Mouse (Mus musculus): Measurements from ENCODE around the gene Fancd2. TPM values are rescaled to one million over a fixed set of nuclear protein-coding genes. Genes with fewer than 3 reads are reported as not detected.

Gene Fancd2
- polyA plus RNA-seq, 1 experiment, result 13.3 TPM

- Histone ChIP-seq H3K27ac (ENCODE audit: control insufficient read depth, insufficient read depth, low read length) (no peak overlapping the region), H3K36me3 (ENCODE audit: control insufficient read depth, insufficient read depth, low read length) (0 out of 2 replicates have a peak, but pooled peaks cover 3% of the 10 kb centered on the region), H3K27me3 (ENCODE audit: control insufficient read depth, insufficient read depth, low read length) (no peaks in the 10 kb centered on the region), H3K4me1 (replicated peaks; ENCODE audit: control insufficient read depth, insufficient read depth, low read length) (no peaks in the 10 kb centered on the region), H3K4me3 (ENCODE audit: control insufficient read depth, insufficient read depth, low read length) (no peak overlapping the region)
- DNase-seq, result no peak
- 97% methylated on average over 12 of the region's 12 CpGs for WGBS
- TF ChIP-seq POLR2A (IDR thresholded peaks at IDR 0.05; ENCODE audit: control insufficient read depth, extremely low read depth, insufficient read depth, low read length, poor library complexity) (no peak), CTCF (IDR thresholded peaks at IDR 0.05; ENCODE audit: borderline replicate concordance, control insufficient read depth, extremely low read depth, insufficient read depth, low read length, poor library complexity) (no peak)
Observed at GRCm38 (mm10) chr6:113543906-113544481, 12.5 kb downstream of the Fancd2 start.

GRCm38 (mm10) chr6:113559736-113560135 lies 28.3 kb downstream of the Fancd2 start:
- Histone ChIP-seq H3K36me3 (ENCODE audit: control insufficient read depth, insufficient read depth, low read length) (peaks cover 18% of the 10 kb centered on the region), H3K4me1 (replicated peaks; ENCODE audit: control insufficient read depth, insufficient read depth, low read length) (no peaks in the 10 kb centered on the region), H3K4me3 (ENCODE audit: control insufficient read depth, insufficient read depth, low read length) (no peak overlapping the region), H3K27ac (ENCODE audit: control insufficient read depth, insufficient read depth, low read length) (no peak overlapping the region), H3K27me3 (ENCODE audit: control insufficient read depth, insufficient read depth, low read length) (no peaks in the 10 kb centered on the region)
- 98% methylated on average over 6 of the region's 6 CpGs for WGBS
- no peak for TF ChIP-seq POLR2A (IDR thresholded peaks at IDR 0.05; ENCODE audit: control insufficient read depth, extremely low read depth, insufficient read depth, low read length, poor library complexity)
- no peak for TF ChIP-seq CTCF (IDR thresholded peaks at IDR 0.05; ENCODE audit: borderline replicate concordance, control insufficient read depth, extremely low read depth, insufficient read depth, low read length, poor library complexity)
- DNase-seq, result no peak

GRCm38 (mm10) chr6:113564557-113564956 lies 33.1 kb downstream of the Fancd2 start:
- WGBS, result 90% methylated on average over 1 of the region's 1 CpGs
- H3K27ac ChIP-seq (ENCODE audit: control insufficient read depth, insufficient read depth, low read length), result no peak overlapping the region
- no peaks in the 10 kb centered on the region for H3K27me3 ChIP-seq (ENCODE audit: control insufficient read depth, insufficient read depth, low read length)
- peaks cover 18% of the 10 kb centered on the region for H3K36me3 ChIP-seq (ENCODE audit: control insufficient read depth, insufficient read depth, low read length)
- no peak for TF ChIP-seq CTCF (IDR thresholded peaks at IDR 0.05; ENCODE audit: borderline replicate concordance, control insufficient read depth, extremely low read depth, insufficient read depth, low read length, poor library complexity)
- TF ChIP-seq POLR2A (IDR thresholded peaks at IDR 0.05; ENCODE audit: control insufficient read depth, extremely low read depth, insufficient read depth, low read length, poor library complexity), result no peak
- H3K4me3 ChIP-seq (ENCODE audit: control insufficient read depth, insufficient read depth, low read length), result no peak overlapping the region
- H3K4me1 ChIP-seq (replicated peaks; ENCODE audit: control insufficient read depth, insufficient read depth, low read length), result no peaks in the 10 kb centered on the region
- no peak for DNase-seq

- Histone ChIP-seq H3K27me3 (ENCODE audit: control insufficient read depth, insufficient read depth, low read length) (no peaks in the 10 kb centered on the region), H3K36me3 (ENCODE audit: control insufficient read depth, insufficient read depth, low read length) (peaks cover 5% of the 10 kb centered on the region; the same call in 1 of the 2 replicates), H3K4me1 (replicated peaks; ENCODE audit: control insufficient read depth, insufficient read depth, low read length) (no peaks in the 10 kb centered on the region), H3K27ac (ENCODE audit: control insufficient read depth, insufficient read depth, low read length) (no peak overlapping the region), H3K4me3 (ENCODE audit: control insufficient read depth, insufficient read depth, low read length) (no peak overlapping the region)
- WGBS, result 98% methylated on average over 6 of the region's 6 CpGs
- TF ChIP-seq POLR2A (IDR thresholded peaks at IDR 0.05; ENCODE audit: control insufficient read depth, extremely low read depth, insufficient read depth, low read length, poor library complexity), result no peak
- no peak for TF ChIP-seq CTCF (IDR thresholded peaks at IDR 0.05; ENCODE audit: borderline replicate concordance, control insufficient read depth, extremely low read depth, insufficient read depth, low read length, poor library complexity)
- no peak for DNase-seq
Observed at GRCm38 (mm10) chr6:113576044-113576443, 44.6 kb downstream of the Fancd2 start.

- no peak for TF ChIP-seq CTCF (IDR thresholded peaks at IDR 0.05; ENCODE audit: borderline replicate concordance, control insufficient read depth, extremely low read depth, insufficient read depth, low read length, poor library complexity)
- H3K27me3 ChIP-seq (ENCODE audit: control insufficient read depth, insufficient read depth, low read length), result no peaks in the 10 kb centered on the region
Observed at GRCm38 (mm10) chr6:113579306-113579705, 47.8 kb downstream of the Fancd2 start.

GRCm38 (mm10) chr6:113583023-113583422 lies 51.5 kb downstream of the Fancd2 start:
- Histone ChIP-seq H3K4me3 (ENCODE audit: control insufficient read depth, insufficient read depth, low read length) (no peak overlapping the region), H3K4me1 (replicated peaks; ENCODE audit: control insufficient read depth, insufficient read depth, low read length) (no peaks in the 10 kb centered on the region), H3K27me3 (ENCODE audit: control insufficient read depth, insufficient read depth, low read length) (no peaks in the 10 kb centered on the region), H3K36me3 (ENCODE audit: control insufficient read depth, insufficient read depth, low read length) (no peaks in the 10 kb centered on the region; the same call in 1 of the 2 replicates), H3K27ac (ENCODE audit: control insufficient read depth, insufficient read depth, low read length) (no peak overlapping the region)
- no peak for DNase-seq
- WGBS, result 94% methylated on average over 4 of the region's 4 CpGs
- no peak for TF ChIP-seq POLR2A (IDR thresholded peaks at IDR 0.05; ENCODE audit: control insufficient read depth, extremely low read depth, insufficient read depth, low read length, poor library complexity)
- TF ChIP-seq CTCF (IDR thresholded peaks at IDR 0.05; ENCODE audit: borderline replicate concordance, control insufficient read depth, extremely low read depth, insufficient read depth, low read length, poor library complexity), result no peak

More at GRCm38 (mm10) chr6:113579306-113579705, 47.8 kb downstream of the Fancd2 start:
- no peak for DNase-seq
- Histone ChIP-seq H3K4me1 (replicated peaks; ENCODE audit: control insufficient read depth, insufficient read depth, low read length) (no peaks in the 10 kb centered on the region), H3K27ac (ENCODE audit: control insufficient read depth, insufficient read depth, low read length) (no peak overlapping the region), H3K4me3 (ENCODE audit: control insufficient read depth, insufficient read depth, low read length) (no peak overlapping the region), H3K36me3 (ENCODE audit: control insufficient read depth, insufficient read depth, low read length) (no peaks in the 10 kb centered on the region; the same call in 1 of the 2 replicates)
- 97% methylated on average over 3 of the region's 3 CpGs for WGBS

GRCm38 (mm10) chr6:113585065-113585464 lies 53.6 kb downstream of the Fancd2 start:
- H3K36me3 ChIP-seq (ENCODE audit: control insufficient read depth, insufficient read depth, low read length), result no peaks in the 10 kb centered on the region; the same call in 1 of the 2 replicates
- WGBS, result 93% methylated on average over 5 of the region's 5 CpGs

More at GRCm38 (mm10) chr6:113585065-113585464, 53.6 kb downstream of the Fancd2 start:
- Histone ChIP-seq H3K27me3 (ENCODE audit: control insufficient read depth, insufficient read depth, low read length) (no peaks in the 10 kb centered on the region), H3K4me3 (ENCODE audit: control insufficient read depth, insufficient read depth, low read length) (no peak overlapping the region), H3K4me1 (replicated peaks; ENCODE audit: control insufficient read depth, insufficient read depth, low read length) (no peaks in the 10 kb centered on the region), H3K27ac (ENCODE audit: control insufficient read depth, insufficient read depth, low read length) (no peak overlapping the region)
- DNase-seq, result no peak
- TF ChIP-seq POLR2A (IDR thresholded peaks at IDR 0.05; ENCODE audit: control insufficient read depth, extremely low read depth, insufficient read depth, low read length, poor library complexity), result no peak
- no peak for TF ChIP-seq CTCF (IDR thresholded peaks at IDR 0.05; ENCODE audit: borderline replicate concordance, control insufficient read depth, extremely low read depth, insufficient read depth, low read length, poor library complexity)

Data from thymus, adult 2 months (tissue).